Mouse (Mus musculus): ENCODE measurements around the gene Dip2b.

DNA sequence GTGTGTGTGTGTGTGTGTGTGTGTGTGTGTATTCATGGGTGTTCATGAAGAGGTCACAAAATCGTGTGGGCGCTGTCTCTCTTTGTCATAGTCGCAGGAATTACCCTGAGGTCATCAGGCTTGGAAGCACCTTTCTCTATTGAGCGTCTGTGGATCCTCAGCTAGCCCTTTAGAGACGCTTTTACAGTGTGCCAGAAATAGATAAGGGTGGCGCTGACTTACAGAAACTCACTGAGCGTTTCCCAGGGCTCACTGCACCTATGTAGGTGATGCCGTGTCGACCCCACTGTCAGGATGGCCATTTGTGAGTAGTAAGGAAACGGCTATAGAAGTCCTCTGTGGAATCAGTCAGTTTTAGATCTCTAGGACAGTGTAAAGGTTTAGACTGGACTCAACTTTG lies 120.5 kb downstream of the Dip2b start:
- TF ChIP-seq CTCF (IDR thresholded peaks at IDR 0.05; ENCODE audit: low read depth, low read length) (no peak), POLR2A (IDR thresholded peaks at IDR 0.05; ENCODE audit: extremely low read depth, insufficient read depth, low read length) (no peak)
